Mouse (Mus musculus) erythroblast, embryonic 14.5 days (primary cell): Measurements from ENCODE around the gene Cnst.
"Not testable (repeated sequence)": the region's sequence is repeated elsewhere in the genome, so short reads cannot be mapped to it uniquely, and the experiment has no call there.

ENCODE experiments used
- GATA1 ChIP-seq: IDR thresholded peaks from 2 replicates; pipeline ENCODE4 v1.6.1; 2012; ENCODE audit warnings: low read length, inconsistent platforms, mixed read lengths
- TAL1 ChIP-seq: IDR thresholded peaks from 3 replicates; pipeline ENCODE4 v1.6.1; 2012; ENCODE audit warnings: low read length, inconsistent platforms, mixed read lengths

- not testable (repeated sequence) for TF ChIP-seq GATA1, TAL1
Measured at GRCm38 (mm10) chr1:179545768-179546550, at the start of gene Cnst, which contains the start of gene Tfb2m.
